Mouse (Mus musculus) heart, adult 2 months (tissue): ENCODE measurements around the gene Zbed4.

Source experiments
- CTCF ChIP-seq: fragments of 200-600 bp; IDR thresholded peaks from 2 replicates; pipeline ENCODE4 v1.8.1; 2022; ENCODE audit warnings: antibody characterized with exemption, mild to moderate bottlenecking, moderate library complexity
- EP300 ChIP-seq: fragments of 200-500 bp; IDR thresholded peaks from 2 replicates; pipeline ENCODE4 v1.6.1; 2011; ENCODE audit warnings: low read depth, low read length, control low read depth; ENCODE audit not compliant: insufficient read depth
- POLR2A ChIP-seq: fragments of 200-500 bp; IDR thresholded peaks from 2 replicates; pipeline ENCODE4 v1.6.1; 2011; ENCODE audit warnings: mild to moderate bottlenecking, low read depth, low read length, control low read depth; ENCODE audit not compliant: insufficient read depth

DNA sequence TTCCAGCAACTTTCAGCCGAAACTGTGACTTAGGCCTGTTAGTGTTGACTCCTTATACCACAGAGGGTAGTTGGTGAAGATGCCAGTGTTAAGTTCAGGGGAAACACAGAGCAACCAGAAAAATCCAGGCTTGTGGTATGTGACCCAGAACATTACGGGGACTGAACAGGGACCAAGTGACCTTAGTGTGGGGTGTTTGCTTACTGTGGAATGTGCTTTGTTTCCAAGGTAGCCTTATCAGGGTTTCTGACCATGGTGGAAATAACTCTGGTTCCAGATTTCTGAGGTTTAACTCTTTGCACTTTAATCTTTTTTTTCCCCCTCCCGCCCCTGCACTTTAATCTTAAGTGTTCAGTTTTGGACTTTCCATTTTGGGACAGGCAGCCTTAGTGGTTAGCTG is 6.6 kb downstream of the Zbed4 start:
- TF ChIP-seq CTCF (no peak), EP300 (no peak), POLR2A (no peak)
